Mouse (Mus musculus): ENCODE measurements at regions not wholly inside any gene's neighbourhood (a gene's known extent, or its start where the extent isn't known, plus 50 kb on each side); places are given as distances from the start of the nearest gene placed in this dataset.

- no peak for ATAC-seq (ENCODE audit: insufficient number of reproducible peaks, low FRiP score, low TSS enrichment, low read depth)
- H3K36me3 ChIP-seq = no peaks in the 10 kb centered on the region
- no peaks in the 10 kb centered on the region for H3K4me1 ChIP-seq
- no peak overlapping the region for H3K9ac ChIP-seq
- 67% methylated on average over 2 of the region's 2 CpGs for WGBS
- H3K27me3 ChIP-seq = no peaks in the 10 kb centered on the region
- no peak overlapping the region for H3K4me3 ChIP-seq
- H3K4me2 ChIP-seq = no peak overlapping the region
- H3K9me3 ChIP-seq = no peaks in the 10 kb centered on the region
- no peak overlapping the region for H3K27ac ChIP-seq
These were observed 1017.1 kb upstream of the Flrt2 start for GRCm38 (mm10) chr12:94674925-94675324.

DNA sequence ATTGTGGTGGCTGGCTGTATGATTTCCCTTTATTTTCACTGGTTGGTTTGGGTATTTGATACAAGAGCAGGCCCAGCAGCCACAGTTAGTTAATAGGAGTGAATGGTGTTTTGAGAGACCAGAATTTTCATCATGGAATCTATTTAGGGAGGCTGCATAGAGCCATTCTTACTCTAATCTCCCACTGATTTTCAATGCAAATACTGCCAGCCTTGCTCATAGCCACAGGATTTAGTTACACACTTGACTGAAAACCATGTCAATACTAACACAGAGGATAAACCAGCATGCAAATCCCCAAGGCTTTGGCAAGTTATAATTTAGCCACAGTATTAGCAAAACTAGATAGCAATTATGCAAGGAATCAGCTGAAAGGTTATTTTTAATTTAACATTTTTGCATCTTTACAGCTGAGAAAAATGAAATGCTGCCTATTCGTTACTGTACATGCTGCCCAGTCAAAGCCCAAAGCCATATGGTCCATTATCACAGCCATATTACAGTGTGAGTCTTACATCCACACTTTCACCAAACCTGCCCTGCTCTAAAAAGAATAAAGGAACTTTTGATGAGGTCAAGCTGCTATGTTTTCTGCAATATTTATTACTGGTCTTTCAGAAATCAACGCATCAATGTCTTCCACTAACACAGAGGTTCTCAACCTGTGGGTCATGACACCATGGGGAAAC, 1000.5 kb upstream of the Flrt2 start:
- no peaks in the 10 kb centered on the region for H3K36me3 ChIP-seq
- H3K27ac ChIP-seq = no peak overlapping the region
- no peak for ATAC-seq (ENCODE audit: insufficient number of reproducible peaks, low FRiP score, low TSS enrichment, low read depth)
- no peak overlapping the region for H3K4me3 ChIP-seq
- no peaks in the 10 kb centered on the region for H3K4me1 ChIP-seq
- H3K9me3 ChIP-seq = no peaks in the 10 kb centered on the region
- no peaks in the 10 kb centered on the region for H3K27me3 ChIP-seq
- H3K9ac ChIP-seq = no peak overlapping the region
- no peak overlapping the region for H3K4me2 ChIP-seq
- WGBS = 70% methylated on average over 2 of the region's 2 CpGs

DNA sequence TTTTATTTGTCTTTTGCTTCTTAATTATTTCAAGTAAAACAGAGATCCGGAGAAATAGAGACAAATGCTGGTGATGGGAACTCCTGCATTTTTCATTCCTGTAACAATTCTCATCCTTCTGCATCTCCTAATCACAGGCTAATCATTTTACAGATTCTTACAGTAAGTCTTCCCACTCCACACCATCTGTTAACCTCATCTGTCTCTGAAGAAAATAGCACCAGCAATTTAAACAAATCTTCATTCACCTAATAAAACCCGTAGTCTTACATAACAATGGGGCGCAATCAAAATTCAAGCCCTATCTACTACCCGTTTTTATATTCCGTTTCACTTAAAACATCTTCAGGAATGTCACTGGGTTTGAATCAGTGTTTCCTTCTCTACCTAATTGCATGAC, 960.6 kb upstream of the Flrt2 start:
- no peak overlapping the region for H3K4me2 ChIP-seq
- H3K4me3 ChIP-seq = no peak overlapping the region
- no peaks in the 10 kb centered on the region for H3K4me1 ChIP-seq
- no peaks in the 10 kb centered on the region for H3K36me3 ChIP-seq
- H3K9ac ChIP-seq = no peak overlapping the region
- H3K27me3 ChIP-seq = no peaks in the 10 kb centered on the region
- no peak overlapping the region for H3K27ac ChIP-seq
- no peak for ATAC-seq (ENCODE audit: insufficient number of reproducible peaks, low FRiP score, low TSS enrichment, low read depth)
- H3K9me3 ChIP-seq = no peaks in the 10 kb centered on the region
- 61% methylated on average over 5 of the region's 5 CpGs for WGBS

DNA sequence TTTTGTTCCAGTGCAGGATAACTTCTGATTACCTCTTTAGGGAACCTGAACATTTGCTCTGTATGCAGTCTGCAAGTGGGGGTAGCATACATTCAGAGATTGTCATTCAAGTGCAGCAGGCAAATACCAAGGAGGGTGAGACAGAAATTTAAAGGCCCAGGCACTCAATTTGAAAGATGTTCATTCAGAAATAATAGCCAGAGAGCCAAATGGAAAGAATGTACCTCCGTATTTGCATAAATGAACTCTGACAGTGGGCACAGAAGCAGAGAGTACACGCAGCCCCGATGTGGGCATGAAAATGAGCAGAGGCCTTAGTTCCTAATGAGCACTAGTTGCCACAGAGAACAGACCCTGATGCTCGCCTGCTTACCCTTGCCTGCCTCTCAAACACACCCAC, 958.8 kb upstream of the Flrt2 start:
- Histone ChIP-seq H3K4me2 (no peak overlapping the region), H3K4me3 (no peak overlapping the region), H3K9ac (no peak overlapping the region), H3K27me3 (no peaks in the 10 kb centered on the region), H3K9me3 (no peaks in the 10 kb centered on the region), H3K4me1 (no peaks in the 10 kb centered on the region), H3K36me3 (no peaks in the 10 kb centered on the region), H3K27ac (no peak overlapping the region)
- ATAC-seq (ENCODE audit: insufficient number of reproducible peaks, low FRiP score, low TSS enrichment, low read depth) = no peak
- WGBS = 62% methylated on average over 4 of the region's 4 CpGs

- H3K36me3 ChIP-seq = no peaks in the 10 kb centered on the region
- H3K9me3 ChIP-seq = no peaks in the 10 kb centered on the region
- no peak overlapping the region for H3K4me3 ChIP-seq
- 43% methylated on average over 4 of the region's 4 CpGs for WGBS
- H3K27me3 ChIP-seq = no peaks in the 10 kb centered on the region
- H3K9ac ChIP-seq = no peak overlapping the region
- no peaks in the 10 kb centered on the region for H3K4me1 ChIP-seq
- H3K27ac ChIP-seq = no peak overlapping the region
- no peak for ATAC-seq (ENCODE audit: insufficient number of reproducible peaks, low FRiP score, low TSS enrichment, low read depth)
- H3K4me2 ChIP-seq = no peak overlapping the region
These were observed 954.8 kb upstream of the Flrt2 start for GRCm38 (mm10) chr12:94737263-94737662.

- 45% methylated on average over 6 of the region's 6 CpGs for WGBS
- Histone ChIP-seq H3K27ac (no peak overlapping the region), H3K4me1 (no peaks in the 10 kb centered on the region), H3K9me3 (no peaks in the 10 kb centered on the region), H3K27me3 (no peaks in the 10 kb centered on the region), H3K9ac (no peak overlapping the region), H3K4me2 (0 out of 2 replicates have a peak overlapping the region, but pooled peaks have one; percentile 12), H3K36me3 (no peaks in the 10 kb centered on the region), H3K4me3 (no peak overlapping the region)
- ATAC-seq (ENCODE audit: insufficient number of reproducible peaks, low FRiP score, low TSS enrichment, low read depth) = no peak
These were observed 942.1 kb upstream of the Flrt2 start for GRCm38 (mm10) chr12:94749747-94750515.

DNA sequence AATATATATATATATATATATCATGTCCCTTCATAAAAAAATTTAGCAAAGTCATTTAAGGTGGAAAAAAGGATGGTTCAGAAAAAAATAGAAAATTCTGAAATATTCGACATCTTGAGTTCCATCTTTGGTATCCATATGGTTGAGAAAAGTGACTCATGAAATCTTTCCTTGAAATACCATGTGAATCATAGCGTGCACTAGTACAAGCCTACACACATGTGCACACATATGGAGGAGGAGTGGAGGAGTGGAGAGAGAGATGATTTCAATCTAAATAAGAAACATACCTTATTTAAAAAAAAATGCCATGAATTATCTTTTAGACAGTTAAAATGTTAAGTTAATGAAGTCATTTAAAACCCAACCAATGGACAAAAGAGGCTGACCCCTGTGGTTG, 936.3 kb upstream of the Flrt2 start:
- Histone ChIP-seq H3K9ac (no peak overlapping the region), H3K4me3 (no peak overlapping the region), H3K27me3 (no peaks in the 10 kb centered on the region), H3K4me2 (no peak overlapping the region), H3K4me1 (no peaks in the 10 kb centered on the region), H3K9me3 (no peaks in the 10 kb centered on the region), H3K36me3 (no peaks in the 10 kb centered on the region), H3K27ac (no peak overlapping the region)
- WGBS = 87% methylated on average over 2 of the region's 2 CpGs
- no peak for ATAC-seq (ENCODE audit: insufficient number of reproducible peaks, low FRiP score, low TSS enrichment, low read depth)

GRCm38 (mm10) chr12:94795913-94796615, 896.0 kb upstream of the Flrt2 start:
- Histone ChIP-seq H3K27me3 (no peaks in the 10 kb centered on the region), H3K36me3 (no peaks in the 10 kb centered on the region), H3K4me2 (no peak overlapping the region), H3K9me3 (no peaks in the 10 kb centered on the region), H3K4me1 (no peaks in the 10 kb centered on the region), H3K9ac (no peak overlapping the region), H3K4me3 (no peak overlapping the region), H3K27ac (no peak overlapping the region)
- 16% methylated on average over 5 of the region's 5 CpGs for WGBS
- ATAC-seq (ENCODE audit: insufficient number of reproducible peaks, low FRiP score, low TSS enrichment, low read depth) = no peak

DNA sequence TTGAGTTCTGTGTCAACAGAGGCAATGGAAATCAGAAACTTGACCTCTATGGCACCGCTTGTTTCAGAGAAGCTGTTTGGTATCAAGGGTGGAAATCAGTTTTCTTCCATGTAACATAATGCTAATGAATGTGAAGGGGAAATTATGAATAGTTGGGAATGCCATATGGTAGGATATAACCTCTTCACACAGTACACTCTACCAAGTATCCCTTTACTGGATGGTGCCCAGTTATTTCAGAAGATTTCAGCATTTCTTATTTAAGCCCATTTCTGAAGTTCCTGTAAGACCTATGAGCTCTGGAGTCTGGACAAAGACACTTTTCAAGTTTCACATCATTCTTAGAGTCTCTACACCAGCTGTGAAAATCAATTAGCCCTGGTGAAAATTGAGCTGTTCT, 887.3 kb upstream of the Flrt2 start:
- H3K4me2 ChIP-seq = no peak overlapping the region
- H3K27me3 ChIP-seq = no peaks in the 10 kb centered on the region
- 84% methylated on average over 1 of the region's 1 CpGs for WGBS
- no peak overlapping the region for H3K9ac ChIP-seq
- no peaks in the 10 kb centered on the region for H3K4me1 ChIP-seq
- H3K4me3 ChIP-seq = no peak overlapping the region
- no peak overlapping the region for H3K27ac ChIP-seq
- H3K9me3 ChIP-seq = no peaks in the 10 kb centered on the region
- H3K36me3 ChIP-seq = no peaks in the 10 kb centered on the region
- no peak for ATAC-seq (ENCODE audit: insufficient number of reproducible peaks, low FRiP score, low TSS enrichment, low read depth)

GRCm38 (mm10) chr12:94831400-94831799, 860.6 kb upstream of the Flrt2 start:
- Histone ChIP-seq H3K9ac (no peak overlapping the region), H3K27ac (no peak overlapping the region), H3K27me3 (no peaks in the 10 kb centered on the region), H3K4me3 (no peak overlapping the region), H3K4me1 (no peaks in the 10 kb centered on the region), H3K4me2 (no peak overlapping the region), H3K9me3 (no peaks in the 10 kb centered on the region), H3K36me3 (no peaks in the 10 kb centered on the region)
- no peak for ATAC-seq (ENCODE audit: insufficient number of reproducible peaks, low FRiP score, low TSS enrichment, low read depth)
- whole genome bisulfite sequencing = 69% methylated on average over 2 of the region's 2 CpGs

DNA sequence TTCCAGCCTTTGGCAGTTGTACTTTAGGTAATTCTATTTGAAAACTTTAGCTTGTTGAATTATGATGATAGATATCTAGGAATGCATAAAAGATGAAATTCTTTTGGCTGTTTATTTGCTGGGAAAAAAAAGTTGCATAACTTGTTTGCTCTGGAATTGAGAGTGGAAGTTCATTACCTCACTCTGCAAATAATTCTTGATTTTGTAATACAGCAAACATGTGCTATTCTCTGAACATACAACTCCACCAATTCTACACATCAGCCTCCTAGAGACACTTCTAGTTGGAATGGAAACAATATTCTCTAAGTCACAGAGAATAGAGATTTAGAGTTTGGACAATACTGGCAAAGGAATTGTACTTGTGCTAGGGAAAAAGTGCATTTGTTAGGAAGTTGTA, 829.3 kb upstream of the Flrt2 start:
- no peak for ATAC-seq (ENCODE audit: insufficient number of reproducible peaks, low FRiP score, low TSS enrichment, low read depth)
- no peak overlapping the region for H3K27ac ChIP-seq
- H3K36me3 ChIP-seq = no peaks in the 10 kb centered on the region
- no peak overlapping the region for H3K4me2 ChIP-seq
- H3K27me3 ChIP-seq = no peaks in the 10 kb centered on the region
- no peaks in the 10 kb centered on the region for H3K4me1 ChIP-seq
- no peak overlapping the region for H3K4me3 ChIP-seq
- no peak overlapping the region for H3K9ac ChIP-seq
- no peaks in the 10 kb centered on the region for H3K9me3 ChIP-seq

DNA sequence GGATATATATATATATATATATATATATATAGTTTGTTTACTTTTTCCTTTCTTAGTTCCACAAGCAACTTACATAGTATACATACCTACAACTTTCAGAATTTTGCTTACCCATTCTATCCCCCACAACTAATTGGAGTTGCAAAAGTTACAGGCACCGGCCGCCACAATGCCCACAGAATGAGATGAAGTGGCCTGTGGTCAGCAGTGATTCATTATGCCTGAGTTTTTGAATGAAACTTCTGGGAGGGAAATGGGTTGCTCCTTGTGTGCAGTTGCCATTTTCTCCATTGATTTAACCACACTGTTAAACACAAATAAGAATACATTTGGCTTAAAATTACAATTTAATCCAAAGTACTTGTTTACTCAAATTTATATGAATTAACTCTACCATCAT, 781.2 kb upstream of the Flrt2 start:
- Histone ChIP-seq H3K27me3 (no peaks in the 10 kb centered on the region), H3K4me3 (no peak overlapping the region), H3K4me1 (no peaks in the 10 kb centered on the region), H3K4me2 (no peak overlapping the region), H3K9ac (no peak overlapping the region), H3K9me3 (no peaks in the 10 kb centered on the region), H3K27ac (no peak overlapping the region), H3K36me3 (no peaks in the 10 kb centered on the region)
- WGBS = 63% methylated on average over 2 of the region's 2 CpGs
- ATAC-seq (ENCODE audit: insufficient number of reproducible peaks, low FRiP score, low TSS enrichment, low read depth) = no peak

Measured in limb, embryonic 15.5 days (tissue).